Mouse (Mus musculus): ENCODE data around the gene Ankzf1. TPM values are rescaled to one million over a fixed set of nuclear protein-coding genes. Genes with fewer than 3 reads are reported as not detected.

The Ankzf1 gene
- polyA plus RNA-seq, 1 experiment from 2014 or later: 29.2 TPM

- H3K4me2 ChIP-seq (replicated peaks; ENCODE audit: low read depth, low read length): peak overlapping the region; percentile 87
- WGBS: 8% methylated on average over 7 of the region's 7 CpGs
- H3K9ac ChIP-seq (replicated peaks; ENCODE audit: low read length): peak overlapping the region; percentile 72
- H3K36me3 ChIP-seq (ENCODE audit: insufficient read depth, low read length): peaks cover 16% of the 10 kb centered on the region
- H3K27me3 ChIP-seq (ENCODE audit: insufficient read depth, low read length): no peaks in the 10 kb centered on the region; the same call in 1 of the 2 replicates
- H3K4me1 ChIP-seq (ENCODE audit: insufficient read depth, low read length): peaks cover 10% of the 10 kb centered on the region
- peak overlapping the region; percentile 68 for H3K27ac ChIP-seq (ENCODE audit: low read length)
- no peaks in the 10 kb centered on the region; the same call in 1 of the 2 replicates for H3K9me3 ChIP-seq (ENCODE audit: low read length)
- H3K4me3 ChIP-seq (ENCODE audit: low read length): peak overlapping the region; percentile 65
- ATAC-seq (ENCODE audit: low FRiP score, low TSS enrichment): peak; percentile 40
Measured at GRCm38 (mm10) chr1:75168093-75168471, 23.9 kb upstream of the Ankzf1 start.

GRCm38 (mm10) chr1:75168472-75169464, 23.2 kb upstream of the Ankzf1 start, which contains the start of gene Zfand2b:
Gene Zfand2b, plus strand, starts transcription at chr1:75168646.
- peaks cover 20% of the 10 kb centered on the region for H3K36me3 ChIP-seq (ENCODE audit: insufficient read depth, low read length)
- H3K9me3 ChIP-seq (ENCODE audit: low read length): no peaks in the 10 kb centered on the region
- H3K9ac ChIP-seq (replicated peaks; ENCODE audit: low read length): peak within 1 kb of the TSS; percentile 72
- peak; percentile 99 for ATAC-seq (ENCODE audit: low FRiP score, low TSS enrichment)
- H3K4me1 ChIP-seq (ENCODE audit: insufficient read depth, low read length): peaks cover 10% of the 10 kb centered on the region
- H3K27me3 ChIP-seq (ENCODE audit: insufficient read depth, low read length): no peaks in the 10 kb centered on the region
- H3K4me2 ChIP-seq (replicated peaks; ENCODE audit: low read depth, low read length): peak within 1 kb of the TSS; percentile 87
- peak within 1 kb of the TSS; percentile 80 for H3K27ac ChIP-seq (ENCODE audit: low read length)
- WGBS: under 1% methylated on average over 56 of the region's 59 CpGs
- H3K4me3 ChIP-seq (ENCODE audit: low read length): peak within 1 kb of the TSS; percentile 65

GRCm38 (mm10) chr1:75179334-75180104, 12.4 kb upstream of the Ankzf1 start:
- peaks cover 32% of the 10 kb centered on the region for H3K36me3 ChIP-seq (ENCODE audit: insufficient read depth, low read length)
- H3K4me1 ChIP-seq (ENCODE audit: insufficient read depth, low read length): peaks cover 8% of the 10 kb centered on the region
- peak; percentile 47 for ATAC-seq (ENCODE audit: low FRiP score, low TSS enrichment)
- H3K9ac ChIP-seq (replicated peaks; ENCODE audit: low read length): peak overlapping the region; percentile 78
- WGBS: 6% methylated on average over 23 of the region's 23 CpGs
- no peak overlapping the region for H3K27ac ChIP-seq (ENCODE audit: low read length)
- peak overlapping the region; percentile 98 for H3K4me2 ChIP-seq (replicated peaks; ENCODE audit: low read depth, low read length)
- peak overlapping the region; percentile 66 for H3K4me3 ChIP-seq (ENCODE audit: low read length)
- H3K27me3 ChIP-seq (ENCODE audit: insufficient read depth, low read length): no peaks in the 10 kb centered on the region
- H3K9me3 ChIP-seq (ENCODE audit: low read length): no peaks in the 10 kb centered on the region

- Histone ChIP-seq H3K4me3 (ENCODE audit: low read length) (peak within 1 kb of the TSS; percentile 66), H3K27ac (ENCODE audit: low read length) (peak within 1 kb of the TSS; percentile 28; the same call in 1 of the 2 replicates), H3K4me2 (replicated peaks; ENCODE audit: low read depth, low read length) (peak within 1 kb of the TSS; percentile 98), H3K36me3 (ENCODE audit: insufficient read depth, low read length) (peaks cover 38% of the 10 kb centered on the region), H3K9ac (replicated peaks; ENCODE audit: low read length) (peak within 1 kb of the TSS; percentile 78), H3K9me3 (ENCODE audit: low read length) (no peaks in the 10 kb centered on the region), H3K27me3 (ENCODE audit: insufficient read depth, low read length) (no peaks in the 10 kb centered on the region), H3K4me1 (ENCODE audit: insufficient read depth, low read length) (peaks cover 8% of the 10 kb centered on the region)
- peak; percentile 92 for ATAC-seq (ENCODE audit: low FRiP score, low TSS enrichment)
- under 1% methylated on average over 31 of the region's 31 CpGs for WGBS
Measured at GRCm38 (mm10) chr1:75180105-75180590, 11.8 kb upstream of the Ankzf1 start, which contains the start of gene Abcb6. Gene Abcb6, minus strand, starts transcription at chr1:75180392.

GRCm38 (mm10) chr1:75180741-75181140, 11.2 kb upstream of the Ankzf1 start:
- Histone ChIP-seq H3K36me3 (ENCODE audit: insufficient read depth, low read length) (peaks cover 41% of the 10 kb centered on the region), H3K27ac (ENCODE audit: low read length) (no peak overlapping the region), H3K27me3 (ENCODE audit: insufficient read depth, low read length) (no peaks in the 10 kb centered on the region), H3K4me3 (ENCODE audit: low read length) (peak overlapping the region; percentile 66), H3K4me2 (replicated peaks; ENCODE audit: low read depth, low read length) (peak overlapping the region; percentile 98), H3K9ac (replicated peaks; ENCODE audit: low read length) (no peak overlapping the region), H3K4me1 (ENCODE audit: insufficient read depth, low read length) (peaks cover 8% of the 10 kb centered on the region), H3K9me3 (ENCODE audit: low read length) (no peaks in the 10 kb centered on the region)
- 27% methylated on average over 7 of the region's 7 CpGs for WGBS
- peak; percentile 43; the same call in 1 of the 2 replicates for ATAC-seq (ENCODE audit: low FRiP score, low TSS enrichment)

- ATAC-seq (ENCODE audit: low FRiP score, low TSS enrichment): no peak
- Histone ChIP-seq H3K9me3 (ENCODE audit: low read length) (no peaks in the 10 kb centered on the region), H3K4me2 (replicated peaks; ENCODE audit: low read depth, low read length) (no peak overlapping the region), H3K4me1 (ENCODE audit: insufficient read depth, low read length) (peaks cover 8% of the 10 kb centered on the region), H3K4me3 (ENCODE audit: low read length) (no peak overlapping the region), H3K27ac (ENCODE audit: low read length) (no peak overlapping the region), H3K9ac (replicated peaks; ENCODE audit: low read length) (no peak overlapping the region), H3K36me3 (ENCODE audit: insufficient read depth, low read length) (peaks cover 44% of the 10 kb centered on the region), H3K27me3 (ENCODE audit: insufficient read depth, low read length) (no peaks in the 10 kb centered on the region)
- 87% methylated on average over 4 of the region's 4 CpGs for WGBS
Measured at GRCm38 (mm10) chr1:75181377-75181870, 10.5 kb upstream of the Ankzf1 start.

GRCm38 (mm10) chr1:75182160-75182559, 9.8 kb upstream of the Ankzf1 start:
- Histone ChIP-seq H3K27me3 (ENCODE audit: insufficient read depth, low read length) (no peaks in the 10 kb centered on the region), H3K4me1 (ENCODE audit: insufficient read depth, low read length) (peaks cover 8% of the 10 kb centered on the region), H3K9ac (replicated peaks; ENCODE audit: low read length) (no peak overlapping the region), H3K4me3 (ENCODE audit: low read length) (no peak overlapping the region), H3K4me2 (replicated peaks; ENCODE audit: low read depth, low read length) (no peak overlapping the region), H3K36me3 (ENCODE audit: insufficient read depth, low read length) (peaks cover 43% of the 10 kb centered on the region), H3K9me3 (ENCODE audit: low read length) (no peaks in the 10 kb centered on the region), H3K27ac (ENCODE audit: low read length) (no peak overlapping the region)
- 76% methylated on average over 4 of the region's 4 CpGs for WGBS
- no peak for ATAC-seq (ENCODE audit: low FRiP score, low TSS enrichment)

GRCm38 (mm10) chr1:75185495-75185894, 6.5 kb upstream of the Ankzf1 start:
- no peak overlapping the region for H3K27ac ChIP-seq (ENCODE audit: low read length)
- H3K9ac ChIP-seq (replicated peaks; ENCODE audit: low read length): no peak overlapping the region
- peaks cover 42% of the 10 kb centered on the region for H3K36me3 ChIP-seq (ENCODE audit: insufficient read depth, low read length)
- ATAC-seq (ENCODE audit: low FRiP score, low TSS enrichment): no peak
- H3K4me3 ChIP-seq (ENCODE audit: low read length): no peak overlapping the region
- H3K27me3 ChIP-seq (ENCODE audit: insufficient read depth, low read length): no peaks in the 10 kb centered on the region
- H3K4me1 ChIP-seq (ENCODE audit: insufficient read depth, low read length): peaks cover 4% of the 10 kb centered on the region; the same call in 1 of the 2 replicates
- H3K9me3 ChIP-seq (ENCODE audit: low read length): no peaks in the 10 kb centered on the region
- WGBS: 90% methylated on average over 11 of the region's 11 CpGs
- no peak overlapping the region for H3K4me2 ChIP-seq (replicated peaks; ENCODE audit: low read depth, low read length)

- no peaks in the 10 kb centered on the region for H3K9me3 ChIP-seq (ENCODE audit: low read length)
Measured at GRCm38 (mm10) chr1:75187126-75187525, 4.8 kb upstream of the Ankzf1 start.

More at GRCm38 (mm10) chr1:75187126-75187525, 4.8 kb upstream of the Ankzf1 start:
- no peak overlapping the region for H3K4me3 ChIP-seq (ENCODE audit: low read length)
- peaks cover 37% of the 10 kb centered on the region for H3K36me3 ChIP-seq (ENCODE audit: insufficient read depth, low read length)
- no peak overlapping the region for H3K9ac ChIP-seq (replicated peaks; ENCODE audit: low read length)
- no peaks in the 10 kb centered on the region for H3K27me3 ChIP-seq (ENCODE audit: insufficient read depth, low read length)
- no peak overlapping the region for H3K4me2 ChIP-seq (replicated peaks; ENCODE audit: low read depth, low read length)
- peaks cover 12% of the 10 kb centered on the region for H3K4me1 ChIP-seq (ENCODE audit: insufficient read depth, low read length)
- no peak for ATAC-seq (ENCODE audit: low FRiP score, low TSS enrichment)
- H3K27ac ChIP-seq (ENCODE audit: low read length): no peak overlapping the region
